Mouse (Mus musculus) spleen, adult 2 months (tissue): Measurements from ENCODE around the gene Dip2c. TPM values are rescaled to one million over a fixed set of nuclear protein-coding genes. Genes with fewer than 3 reads are reported as not detected.

Experiments
- DNase-seq, 2 experiments: peaks; one replicate each; pipeline versions ENCODE4 v3.0.0 to v3.0.0-alpha.2; 2012 to 2021; ENCODE audit warnings: low spot score in 2 of 2, low read depth in 1 of 2
- H3K27ac ChIP-seq: fragments of 200-500 bp; 2 replicates; pipeline ENCODE4 v1.5.1; 2012; ENCODE audit warnings: low read length, inconsistent platforms; ENCODE audit not compliant: insufficient read depth
- H3K27me3 ChIP-seq: fragments of 200-500 bp; 2 replicates; pipeline ENCODE4 v1.6.1; 2012; ENCODE audit warnings: mild to moderate bottlenecking, moderate library complexity, low read length, inconsistent platforms; ENCODE audit not compliant: control insufficient read depth, insufficient read depth
- H3K36me3 ChIP-seq: fragments of 200-500 bp; 2 replicates; pipeline ENCODE4 v1.6.1; 2012; ENCODE audit warnings: mild to moderate bottlenecking, low read length, inconsistent platforms; ENCODE audit not compliant: control insufficient read depth, insufficient read depth
- H3K4me1 ChIP-seq: fragments of 200-500 bp; 2 replicates; pipeline ENCODE4 v1.6.1; 2011; ENCODE audit warnings: inconsistent platforms; ENCODE audit not compliant: control insufficient read depth, insufficient read depth, insufficient read length
- H3K4me3 ChIP-seq: fragments of 200-500 bp; 2 replicates; pipeline ENCODE4 v1.5.1; 2011; ENCODE audit warnings: mild to moderate bottlenecking, inconsistent platforms; ENCODE audit not compliant: insufficient read depth, insufficient read length; ENCODE audit errors: extremely low read depth
- CTCF ChIP-seq: fragments of 200-500 bp; IDR thresholded peaks from 2 replicates; pipeline ENCODE4 v1.5.1; 2011; ENCODE audit warnings: mild to moderate bottlenecking, inconsistent platforms; ENCODE audit not compliant: insufficient read depth, insufficient read length, insufficient replicate concordance; ENCODE audit errors: extremely low read depth
- POLR2A ChIP-seq: fragments of 200-500 bp; IDR thresholded peaks from 2 replicates; pipeline ENCODE4 v1.6.1; 2011; ENCODE audit warnings: low read depth, low read length, inconsistent platforms
- WGBS: fragments of 180-500 bp; shearing (Covaris S2); methylation state at CpG from one replicate; pipeline ENCODE4 v1.1.7; 2018; 5-methylcytosine and 5-hydroxymethylcytosine counted together
- polyA plus RNA-seq: library from polyadenylated mRNA; depleted of rRNA; stranded (reverse); fragments of >200 nt; gene quantifications from 2 replicates; pipeline ENCODE4 v1.2.3, GENCODE M21; 2012

The Dip2c gene
- polyA plus RNA-seq, 1 experiment: 2.3 TPM

DNA sequence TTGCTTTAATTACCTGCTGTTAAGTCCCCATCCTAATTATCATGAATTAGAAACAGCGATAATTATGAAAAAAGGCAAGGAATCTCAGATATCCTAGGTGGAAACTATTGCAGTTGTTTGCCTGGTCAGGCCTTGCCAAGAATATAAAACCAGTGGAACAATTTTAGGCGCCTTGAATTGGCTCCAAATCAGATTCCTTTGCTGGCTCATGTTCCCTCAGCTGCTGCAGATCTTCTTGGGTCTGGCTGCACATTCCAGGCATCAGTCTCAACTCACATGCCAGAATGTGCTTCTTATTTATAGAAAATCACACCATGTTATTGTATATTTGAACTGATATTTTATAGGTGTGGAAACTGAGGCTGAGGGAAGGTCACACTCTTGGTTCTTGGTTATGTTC is 74.3 kb downstream of the Dip2c start:
- 82% methylated on average over 2 of the region's 2 CpGs for WGBS
- H3K27ac ChIP-seq: no peak overlapping the region
- no peak for DNase-seq

DNA sequence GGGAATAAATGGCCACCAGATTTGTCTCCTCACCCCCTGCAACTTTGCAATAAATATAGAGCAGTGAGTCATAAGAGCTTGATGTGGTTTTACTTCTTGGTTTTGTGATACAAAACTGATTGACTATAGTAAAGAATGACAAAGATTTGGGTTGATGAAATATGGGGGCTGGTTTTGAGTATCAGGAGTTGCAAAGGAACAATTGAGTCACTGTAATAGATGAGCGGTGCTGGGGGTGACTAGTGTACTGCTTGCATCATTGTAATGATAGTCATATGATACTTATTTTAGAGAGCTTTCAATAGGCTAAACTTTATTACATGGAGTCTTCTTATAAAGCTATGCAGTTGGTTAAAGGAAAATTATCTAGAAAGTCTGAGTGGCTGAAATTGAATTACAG is 77.6 kb downstream of the Dip2c start:
- Histone ChIP-seq H3K4me1 (no peaks in the 10 kb centered on the region), H3K27ac (no peak overlapping the region), H3K4me3 (no peak overlapping the region), H3K27me3 (no peaks in the 10 kb centered on the region), H3K36me3 (no peaks in the 10 kb centered on the region)
- DNase-seq: no peak
- no peak for TF ChIP-seq CTCF
- no peak for TF ChIP-seq POLR2A
- WGBS: 86% methylated on average over 1 of the region's 1 CpGs

More for the DNA sequence above, 74.3 kb downstream of the Dip2c start:
- H3K36me3 ChIP-seq: no peaks in the 10 kb centered on the region
- no peaks in the 10 kb centered on the region for H3K27me3 ChIP-seq
- no peak overlapping the region for H3K4me3 ChIP-seq
- H3K4me1 ChIP-seq: no peaks in the 10 kb centered on the region
- TF ChIP-seq POLR2A (no peak), CTCF (no peak)

DNA sequence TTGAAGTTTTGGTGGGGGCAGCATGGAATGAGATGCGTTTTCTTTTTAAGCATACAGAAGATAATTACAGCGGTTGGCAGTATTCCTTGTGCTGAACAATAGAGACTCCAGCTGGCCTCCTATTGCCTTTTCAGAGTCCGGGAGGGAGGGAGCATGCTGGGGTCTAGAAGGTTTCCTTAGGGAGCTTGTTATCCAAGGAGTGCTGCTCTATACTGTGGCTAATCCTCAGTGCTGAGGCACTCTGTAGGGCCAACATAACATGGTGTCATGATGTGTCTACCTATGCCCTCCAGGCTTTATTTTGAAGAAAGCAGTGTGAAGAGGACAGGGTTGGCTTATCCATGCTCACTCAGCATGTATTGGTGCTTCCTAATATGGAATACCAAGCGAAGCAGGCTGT is 79.0 kb downstream of the Dip2c start:
- TF ChIP-seq CTCF: no peak
- no peak for TF ChIP-seq POLR2A

DNA sequence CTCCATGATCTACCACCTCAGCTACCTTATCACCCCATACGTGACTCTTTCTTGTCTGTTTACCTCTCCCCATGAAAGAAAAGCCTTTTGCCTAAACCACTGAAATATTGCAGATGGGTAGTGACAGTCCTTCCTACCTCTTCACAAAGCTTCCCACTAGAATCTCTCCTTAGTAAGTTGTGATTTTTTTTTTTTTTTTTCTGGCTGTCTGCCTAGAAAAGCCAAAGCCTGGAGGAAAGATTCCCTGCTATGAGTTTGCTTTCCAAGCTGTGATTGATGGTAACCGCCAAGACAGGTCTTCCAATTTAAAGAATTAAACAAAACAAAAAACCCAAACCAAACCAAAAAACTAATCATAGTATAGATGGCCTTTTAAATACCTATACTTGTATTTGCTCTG is 85.1 kb downstream of the Dip2c start:
- Histone ChIP-seq H3K4me1 (no peaks in the 10 kb centered on the region; the same call in 1 of the 2 replicates), H3K27ac (no peak overlapping the region), H3K36me3 (no peaks in the 10 kb centered on the region), H3K4me3 (no peak overlapping the region), H3K27me3 (no peaks in the 10 kb centered on the region)
- no peak for DNase-seq
- TF ChIP-seq POLR2A (no peak), CTCF (no peak)
- WGBS: 87% methylated on average over 2 of the region's 2 CpGs

More for the DNA sequence above, 79.0 kb downstream of the Dip2c start:
- no peaks in the 10 kb centered on the region for H3K4me1 ChIP-seq
- H3K27ac ChIP-seq: no peak overlapping the region
- DNase-seq: no peak
- 93% methylated on average over 4 of the region's 4 CpGs for WGBS
- H3K4me3 ChIP-seq: no peak overlapping the region
- no peaks in the 10 kb centered on the region for H3K27me3 ChIP-seq
- H3K36me3 ChIP-seq: no peaks in the 10 kb centered on the region

DNA sequence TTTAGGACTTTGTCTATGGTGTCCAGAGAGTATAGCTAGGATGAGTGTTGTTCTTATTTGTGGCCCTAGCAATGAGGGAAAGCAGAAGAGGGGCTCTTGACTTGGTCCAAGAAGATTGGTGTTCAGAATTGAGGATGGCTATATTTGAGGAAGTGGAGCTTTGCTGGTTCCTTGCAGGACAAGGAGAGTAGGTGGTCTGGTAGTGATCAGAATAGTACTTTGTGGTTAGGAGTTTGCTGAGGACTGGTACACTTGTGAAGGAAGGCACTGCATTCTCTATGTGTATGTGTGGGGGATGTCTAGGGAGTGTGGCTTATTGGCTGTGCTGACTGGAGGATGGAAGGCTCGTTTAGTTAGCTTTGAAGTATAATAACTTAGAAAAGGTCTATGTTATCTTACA is 95.1 kb downstream of the Dip2c start:
- Histone ChIP-seq H3K4me1 (no peaks in the 10 kb centered on the region), H3K36me3 (no peaks in the 10 kb centered on the region)

DNA sequence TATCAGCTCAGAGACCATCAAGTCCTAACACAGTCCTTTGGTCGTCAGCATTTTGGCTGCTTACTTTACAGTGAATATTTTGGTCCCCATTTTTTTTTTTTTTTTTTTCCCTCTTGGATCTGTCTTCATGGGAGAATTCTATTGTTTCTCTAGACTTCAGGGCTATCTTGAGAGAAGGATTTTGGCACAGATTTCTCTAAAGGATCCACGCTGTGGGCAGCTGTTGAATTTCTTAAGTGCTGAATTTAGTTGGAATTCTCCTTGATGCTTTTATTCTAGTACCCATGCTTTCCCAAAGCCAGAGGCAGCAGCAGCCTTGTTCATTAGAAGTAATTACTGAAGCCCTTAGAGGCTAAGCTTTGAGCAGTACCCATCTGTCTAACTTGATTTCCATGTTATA is 100.8 kb downstream of the Dip2c start:
- no peaks in the 10 kb centered on the region for H3K36me3 ChIP-seq
- WGBS: 83% methylated on average over 2 of the region's 2 CpGs
- TF ChIP-seq POLR2A (no peak), CTCF (no peak)
- H3K27ac ChIP-seq: no peak overlapping the region
- H3K27me3 ChIP-seq: no peaks in the 10 kb centered on the region
- no peak for DNase-seq
- no peaks in the 10 kb centered on the region for H3K4me1 ChIP-seq
- H3K4me3 ChIP-seq: no peak overlapping the region

More for the DNA sequence above, 95.1 kb downstream of the Dip2c start:
- Histone ChIP-seq H3K4me3 (no peak overlapping the region), H3K27ac (no peak overlapping the region), H3K27me3 (no peaks in the 10 kb centered on the region)
- TF ChIP-seq POLR2A: no peak
- TF ChIP-seq CTCF: no peak
- WGBS: 49% methylated on average over 1 of the region's 1 CpGs
- DNase-seq: no peak

DNA sequence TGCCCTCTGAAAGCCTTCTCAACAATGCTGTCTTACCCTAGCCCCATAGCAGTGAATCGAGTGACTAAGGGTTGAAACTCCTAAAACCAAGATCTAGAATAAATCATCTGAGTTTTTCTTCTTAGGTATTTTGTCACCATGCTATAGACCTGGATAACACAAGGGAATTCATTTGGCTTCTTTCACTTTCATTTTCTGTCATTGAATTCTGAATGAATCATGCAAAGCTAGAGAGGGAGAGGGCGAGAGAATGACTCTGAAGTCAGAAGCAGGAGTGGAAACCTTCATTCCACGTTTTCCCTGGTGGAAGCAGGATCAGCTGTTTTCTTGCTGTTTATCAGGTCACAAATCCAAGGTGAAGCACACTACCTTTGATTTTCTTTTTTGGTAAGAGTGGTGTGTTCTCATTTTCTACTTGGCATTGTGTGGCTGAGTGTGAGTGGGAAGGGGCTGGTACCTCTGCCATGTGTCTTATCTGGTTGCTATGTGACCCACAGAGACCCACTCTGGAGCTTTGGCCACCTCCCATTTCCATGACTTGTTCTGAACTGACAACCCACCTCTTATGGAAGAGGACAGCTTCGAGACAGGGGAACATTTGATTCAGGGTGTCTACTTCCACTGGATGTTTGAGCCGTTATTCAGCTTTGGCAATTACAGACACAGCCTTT is 104.5 kb downstream of the Dip2c start:
- no peaks in the 10 kb centered on the region for H3K36me3 ChIP-seq
- WGBS: 80% methylated on average over 5 of the region's 5 CpGs
- TF ChIP-seq POLR2A: no peak
- no peak for TF ChIP-seq CTCF
- no peak for DNase-seq
- no peaks in the 10 kb centered on the region for H3K4me1 ChIP-seq
- no peak overlapping the region for H3K27ac ChIP-seq
- no peak overlapping the region for H3K4me3 ChIP-seq
- no peaks in the 10 kb centered on the region for H3K27me3 ChIP-seq
